Mouse (Mus musculus) kidney, adult 2 months (tissue): ENCODE measurements around the gene Ccnt2.

Experiments used
- CTCF ChIP-seq: fragments of 200-500 bp; conservative IDR thresholded peaks from 2 replicates; pipeline ENCODE4 v1.5.1; 2011; ENCODE audit warnings: low read depth, mild to moderate bottlenecking, control low read depth, low read length, moderate library complexity, mixed read lengths; ENCODE audit not compliant: insufficient read depth, insufficient read length
- POLR2A ChIP-seq: fragments of 200-500 bp; IDR thresholded peaks from one replicate; pipeline ENCODE4 v1.6.1; 2011; ENCODE audit warnings: low read depth, low read length, control low read depth

GRCm38 (mm10) chr1:127750401-127751102, 23.4 kb upstream of the Ccnt2 start:
- TF ChIP-seq CTCF (no peak), POLR2A (no peak)
